Mouse (Mus musculus): ENCODE measurements at regions not wholly inside any gene's neighbourhood (a gene's known extent, or its start where the extent isn't known, plus 50 kb on each side); places are given as distances from the start of the nearest gene placed in this dataset.

GRCm38 (mm10) chr13:44156546-44156945 is 372.0 kb downstream of the Cd83 start:
- TF ChIP-seq CTCF (IDR thresholded peaks at IDR 0.05; ENCODE audit: extremely low read depth, insufficient read length, insufficient replicate concordance, low read depth, low read length): no peak
- no peak for TF ChIP-seq POLR2A (IDR thresholded peaks at IDR 0.05; ENCODE audit: low read depth, low read length)

Data from small intestine, adult 2 months (tissue).